Mouse (Mus musculus) small intestine, adult 2 months (tissue): ENCODE measurements around the gene Gpc6.

Source experiments
- CTCF ChIP-seq: fragments of 200-500 bp; IDR thresholded peaks from 2 replicates; pipeline ENCODE4 v1.5.1; 2012; ENCODE audit warnings: low read depth, mild to moderate bottlenecking, control low read depth, inconsistent platforms, low read length, moderate library complexity, mixed read lengths; ENCODE audit not compliant: insufficient replicate concordance, insufficient read length; ENCODE audit errors: extremely low read depth
- POLR2A ChIP-seq: fragments of 200-500 bp; IDR thresholded peaks from 2 replicates; pipeline ENCODE4 v1.6.1; 2012; ENCODE audit warnings: low read depth, mild to moderate bottlenecking, control low read depth, inconsistent platforms, low read length, moderate library complexity

DNA sequence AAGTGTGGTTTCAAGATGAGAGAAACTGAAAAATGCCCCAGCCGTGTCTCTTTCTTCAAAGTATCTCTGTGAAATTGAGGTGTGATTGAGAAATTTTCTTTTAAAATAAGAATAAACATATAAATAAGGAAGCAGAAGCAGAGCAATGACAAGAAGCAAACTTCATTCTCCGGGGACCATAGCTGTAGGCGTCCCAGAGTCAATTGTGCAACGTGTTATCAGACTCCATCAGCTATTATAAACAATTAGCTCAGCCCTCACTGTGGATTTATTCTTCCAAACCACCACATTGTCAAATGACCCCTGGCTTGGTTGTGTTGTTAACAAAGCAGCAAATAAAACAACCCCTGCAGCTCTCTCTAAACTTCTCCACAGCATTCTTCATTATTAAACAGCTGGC lies 466.3 kb downstream of the Gpc6 start:
- TF ChIP-seq POLR2A (no peak), CTCF (no peak)
